Mouse (Mus musculus) midbrain, embryonic 13.5 days (tissue): ENCODE results near the gene 2810459M11Rik. TPM values are rescaled to one million over a fixed set of nuclear protein-coding genes. Genes with fewer than 3 reads are reported as not detected.

ENCODE experiments used
- ATAC-seq: fragments of 200-750 bp; cut with Nextera tagmentation; 2 replicates; pipeline ENCODE4 v1.8.0; 2017; ENCODE audit warnings: mild to moderate bottlenecking, moderate TSS enrichment, moderate library complexity
- H3K27ac ChIP-seq: fragments of 300-500 bp; sonication (generic); 2 replicates; pipeline ENCODE4 v1.5.1; 2015; ENCODE audit warnings: inconsistent platforms, mild to moderate bottlenecking, moderate library complexity
- H3K27me3 ChIP-seq: fragments of 300-500 bp; sonication (generic); 2 replicates; pipeline ENCODE4 v1.6.1; 2015; ENCODE audit warnings: mild to moderate bottlenecking, inconsistent platforms
- H3K36me3 ChIP-seq: fragments of 300-500 bp; sonication (generic); 2 replicates; pipeline ENCODE4 v1.6.1; 2015; ENCODE audit warnings: mild to moderate bottlenecking, inconsistent platforms
- H3K4me1 ChIP-seq: fragments of 300-500 bp; sonication (generic); replicated peaks from 2 replicates; pipeline ENCODE4 v1.6.1; 2015; ENCODE audit warnings: inconsistent platforms
- H3K4me2 ChIP-seq: fragments of 300-500 bp; sonication (generic); replicated peaks from 2 replicates; pipeline ENCODE4 v1.6.1; 2015; ENCODE audit warnings: moderate library complexity, mild to moderate bottlenecking, inconsistent platforms
- H3K4me3 ChIP-seq: fragments of 300-500 bp; sonication (generic); replicated peaks from 2 replicates; pipeline ENCODE4 v1.5.1; 2015; ENCODE audit warnings: mild to moderate bottlenecking, inconsistent platforms
- H3K9ac ChIP-seq: fragments of 300-500 bp; sonication (generic); replicated peaks from 2 replicates; pipeline ENCODE4 v1.6.1; 2015; ENCODE audit warnings: mild to moderate bottlenecking, inconsistent platforms
- H3K9me3 ChIP-seq: fragments of 300-500 bp; sonication (generic); 2 replicates; pipeline ENCODE4 v1.6.1; 2016; ENCODE audit warnings: mild to moderate bottlenecking, inconsistent platforms
- WGBS: fragments of 180-500 bp; shearing (Covaris S2); methylation state at CpG from one replicate; pipeline ENCODE4 v1.1.7; 2015; 5-methylcytosine and 5-hydroxymethylcytosine counted together
- polyA plus RNA-seq: library from polyadenylated mRNA; unstranded; fragments of >200 nt; fragmentation: Nextera tagmentation; extraction: Ambion mirVana; gene quantifications from 2 replicates; pipeline ENCODE4 v1.2.1, GENCODE M21; 2015

The 2810459M11Rik gene
- polyA plus RNA-seq, 1 experiment from 2014 or later: 2.5 TPM

DNA sequence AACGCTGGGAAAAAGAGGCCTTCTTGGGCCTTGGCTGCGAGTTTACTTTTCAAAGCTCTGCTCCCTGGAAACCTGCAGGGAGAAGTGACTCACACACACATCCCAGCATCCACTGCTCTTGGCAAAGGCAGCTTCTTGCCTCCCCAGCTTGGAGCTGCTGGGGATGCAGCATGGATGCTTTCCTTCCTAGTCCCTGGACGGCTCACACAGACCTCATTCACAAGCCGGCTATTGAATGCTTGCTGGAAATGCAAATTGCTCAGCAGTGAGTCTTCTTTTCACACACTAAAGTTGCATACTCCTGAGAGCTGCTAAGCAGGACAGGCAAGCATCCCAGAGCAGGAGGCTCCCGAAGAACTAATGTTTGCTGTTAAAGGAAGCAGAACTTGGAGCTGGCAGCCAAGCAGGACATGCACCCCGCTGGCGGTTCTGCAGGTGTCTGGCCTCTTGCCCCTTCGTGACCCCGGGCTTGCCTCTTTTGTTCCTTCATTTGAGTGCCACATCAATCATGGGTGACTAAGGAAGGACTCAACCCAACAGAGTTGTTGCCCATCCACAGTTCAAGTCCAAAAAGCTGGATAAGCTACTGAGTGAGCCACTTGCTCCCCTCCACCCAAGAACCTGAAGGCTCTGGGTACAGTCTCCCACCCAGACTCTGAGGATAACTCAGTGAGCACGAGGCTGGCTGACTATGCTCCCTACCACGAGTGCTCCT lies 13.2 kb upstream of the 2810459M11Rik start:
- Histone ChIP-seq H3K4me2 (no peak overlapping the region), H3K36me3 (no peaks in the 10 kb centered on the region), H3K9me3 (no peaks in the 10 kb centered on the region), H3K4me3 (no peak overlapping the region), H3K27ac (peak overlapping the region; percentile 74; the same call in 1 of the 2 replicates), H3K4me1 (peaks cover 12% of the 10 kb centered on the region; the same call in 1 of the 2 replicates), H3K27me3 (no peaks in the 10 kb centered on the region), H3K9ac (no peak overlapping the region)
- ATAC-seq: peak; percentile 78
- WGBS: 12% methylated on average over 11 of the region's 11 CpGs

DNA sequence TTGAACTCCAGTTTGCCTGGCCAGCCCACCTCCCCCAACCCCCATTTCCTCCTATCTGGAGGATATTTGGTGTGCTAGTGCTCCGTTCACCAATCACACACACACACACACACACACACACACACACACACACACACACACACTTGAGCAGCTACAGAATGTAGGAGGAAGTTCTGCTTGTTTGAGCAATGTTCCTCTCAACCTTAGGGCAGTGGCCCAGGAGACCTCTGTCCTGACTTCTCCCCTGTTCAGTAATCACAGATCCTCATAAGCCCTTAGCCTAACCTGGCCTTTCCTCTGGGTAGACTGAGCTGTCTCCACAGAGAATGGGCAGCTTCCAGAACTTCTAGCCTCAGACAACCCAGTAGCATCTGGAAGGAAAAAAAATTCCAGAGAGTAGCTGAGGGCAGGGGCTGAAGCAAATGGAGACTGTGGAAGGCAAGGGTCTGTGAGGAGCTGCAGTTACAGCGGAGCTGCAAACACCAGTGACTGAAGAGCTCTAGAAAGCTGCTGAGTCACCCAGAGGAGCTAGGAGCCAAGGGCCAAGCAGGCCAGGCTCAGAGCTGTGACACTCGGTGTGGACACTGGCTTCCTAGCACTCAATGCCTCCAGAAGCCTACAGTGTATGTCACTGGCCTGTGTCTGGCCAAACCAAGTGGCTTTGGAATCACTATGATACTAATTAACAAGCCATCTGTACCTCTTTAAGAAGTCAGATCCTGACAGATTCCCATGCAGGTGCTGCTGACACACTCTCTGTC lies 7.3 kb upstream of the 2810459M11Rik start:
- Histone ChIP-seq H3K27me3 (peaks cover 4% of the 10 kb centered on the region; the same call in 1 of the 2 replicates), H3K9me3 (no peaks in the 10 kb centered on the region; the same call in 1 of the 2 replicates), H3K27ac (no peak overlapping the region), H3K4me1 (no peaks in the 10 kb centered on the region), H3K4me3 (no peak overlapping the region), H3K4me2 (no peak overlapping the region), H3K36me3 (no peaks in the 10 kb centered on the region), H3K9ac (no peak overlapping the region)
- 78% methylated on average over 3 of the region's 3 CpGs for WGBS
- no peak for ATAC-seq

- H3K4me1 ChIP-seq: no peaks in the 10 kb centered on the region
- 74% methylated on average over 4 of the region's 4 CpGs for WGBS
- no peak overlapping the region for H3K4me3 ChIP-seq
- H3K9ac ChIP-seq: no peak overlapping the region
- peaks cover 20% of the 10 kb centered on the region for H3K27me3 ChIP-seq
- no peak overlapping the region for H3K27ac ChIP-seq
- H3K9me3 ChIP-seq: no peaks in the 10 kb centered on the region; the same call in 1 of the 2 replicates
- ATAC-seq: no peak
- no peak overlapping the region for H3K4me2 ChIP-seq
- H3K36me3 ChIP-seq: no peaks in the 10 kb centered on the region
Measured at GRCm38 (mm10) chr1:86040131-86040530, 5.5 kb upstream of the 2810459M11Rik start.

DNA sequence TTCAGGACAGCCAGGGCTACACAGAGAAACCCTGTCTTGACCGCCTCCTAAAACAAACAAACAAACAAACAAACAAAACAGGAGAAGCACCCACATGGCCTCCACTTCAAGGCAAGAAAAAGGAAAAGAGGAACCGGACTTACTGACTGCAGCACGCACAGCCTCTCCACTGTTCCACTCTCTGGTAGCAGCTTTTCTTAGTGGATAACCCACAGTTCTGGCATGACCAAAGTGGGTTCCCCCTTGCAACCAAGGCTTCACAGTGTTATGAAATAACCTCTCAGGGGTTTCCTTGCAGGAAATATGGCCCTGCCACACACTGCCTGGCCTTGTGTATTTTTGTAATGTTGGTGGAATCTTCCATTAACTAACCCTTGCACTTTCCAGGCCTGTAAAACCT lies 4.8 kb upstream of the 2810459M11Rik start:
- H3K9me3 ChIP-seq: no peaks in the 10 kb centered on the region; the same call in 1 of the 2 replicates
- WGBS: 94% methylated on average over 3 of the region's 3 CpGs
- no peak overlapping the region for H3K27ac ChIP-seq
- peaks cover 27% of the 10 kb centered on the region for H3K27me3 ChIP-seq
- no peak overlapping the region for H3K4me3 ChIP-seq
- H3K36me3 ChIP-seq: no peaks in the 10 kb centered on the region
- no peak overlapping the region for H3K9ac ChIP-seq
- ATAC-seq: no peak
- H3K4me1 ChIP-seq: no peaks in the 10 kb centered on the region
- no peak overlapping the region for H3K4me2 ChIP-seq

- ATAC-seq: no peak
- 59% methylated on average over 4 of the region's 4 CpGs for WGBS
- Histone ChIP-seq H3K27ac (no peak overlapping the region), H3K36me3 (no peaks in the 10 kb centered on the region), H3K4me2 (no peak overlapping the region), H3K27me3 (peaks cover 60% of the 10 kb centered on the region), H3K4me3 (no peak overlapping the region), H3K9ac (no peak overlapping the region), H3K9me3 (no peaks in the 10 kb centered on the region; the same call in 1 of the 2 replicates), H3K4me1 (peaks cover 12% of the 10 kb centered on the region)
Measured at GRCm38 (mm10) chr1:86045056-86045455, 607 bp upstream of the 2810459M11Rik start.

- H3K4me2 ChIP-seq: peak overlapping the region; percentile 79
- H3K9ac ChIP-seq: no peak overlapping the region
- H3K4me3 ChIP-seq: peak overlapping the region; percentile 55
- ATAC-seq: 0 out of 2 replicates have a peak, but pooled peaks have one; percentile 2
- H3K36me3 ChIP-seq: no peaks in the 10 kb centered on the region
- H3K27ac ChIP-seq: no peak overlapping the region
- H3K9me3 ChIP-seq: no peaks in the 10 kb centered on the region
- peaks cover 12% of the 10 kb centered on the region for H3K4me1 ChIP-seq
- H3K27me3 ChIP-seq: peaks cover 60% of the 10 kb centered on the region
- 9% methylated on average over 24 of the region's 24 CpGs for WGBS
Measured at GRCm38 (mm10) chr1:86046833-86047563, 1.3 kb downstream of the 2810459M11Rik start.

DNA sequence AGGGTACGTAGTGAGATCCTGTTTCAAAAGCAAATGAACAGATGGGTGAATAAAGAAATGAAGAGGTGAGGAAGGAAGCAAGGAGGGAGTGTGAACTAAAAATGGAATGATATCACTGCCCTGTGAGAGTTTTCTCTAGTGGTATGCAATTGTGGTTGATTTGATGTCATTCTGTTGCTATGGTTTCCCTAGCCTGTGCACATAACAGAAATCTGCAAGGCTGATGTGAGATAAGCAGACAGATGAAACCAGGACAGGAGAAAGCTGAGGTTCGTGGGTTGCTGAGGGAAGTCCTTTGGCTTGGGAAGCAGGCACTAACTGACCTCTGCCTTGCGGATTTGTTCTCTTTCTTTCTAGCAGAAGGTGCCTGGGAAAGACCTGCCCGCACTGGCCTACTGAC lies 2.6 kb downstream of the 2810459M11Rik start:
- Histone ChIP-seq H3K36me3 (no peaks in the 10 kb centered on the region), H3K9ac (no peak overlapping the region), H3K4me3 (no peak overlapping the region), H3K4me1 (peaks cover 12% of the 10 kb centered on the region), H3K4me2 (no peak overlapping the region), H3K27me3 (peaks cover 57% of the 10 kb centered on the region), H3K27ac (no peak overlapping the region), H3K9me3 (no peaks in the 10 kb centered on the region)
- no peak for ATAC-seq
- WGBS: 81% methylated on average over 4 of the region's 4 CpGs

GRCm38 (mm10) chr1:86048744-86049143 lies 3.1 kb downstream of the 2810459M11Rik start:
- no peak for ATAC-seq

DNA sequence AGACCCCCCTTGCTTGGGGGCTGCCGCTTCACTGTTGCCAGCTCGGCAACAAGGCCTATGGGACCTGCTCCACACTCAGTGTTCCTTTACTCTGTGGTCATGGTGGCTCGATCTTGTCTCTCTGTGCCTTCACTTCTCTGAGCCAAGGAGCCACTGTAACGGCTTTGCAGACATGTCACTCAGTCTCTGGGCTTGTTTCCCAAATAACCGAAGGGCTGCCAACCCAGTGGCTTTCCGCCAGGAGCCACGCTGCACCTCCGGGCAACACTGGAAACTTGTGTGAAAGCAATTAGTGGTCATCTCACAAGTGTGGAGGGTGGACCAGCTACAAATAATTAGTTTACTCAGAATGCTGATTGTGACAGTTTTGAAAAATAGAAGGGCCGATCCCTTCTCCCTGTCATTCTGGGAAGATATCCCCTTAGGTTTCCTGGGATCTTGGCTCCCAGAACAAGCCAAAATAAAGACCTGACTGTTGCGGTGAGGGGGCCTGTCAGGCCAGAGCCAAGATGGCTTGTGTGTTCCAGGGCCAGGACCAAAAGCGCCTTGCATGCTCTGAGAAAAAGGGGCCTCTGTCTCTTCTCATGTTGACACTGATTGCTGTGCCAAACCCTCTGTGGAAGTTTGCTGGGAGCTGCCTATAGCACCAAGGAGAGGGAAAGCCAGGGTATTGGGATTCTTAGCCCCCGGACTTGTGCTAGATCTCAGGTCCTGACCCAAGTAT lies 7.7 kb downstream of the 2810459M11Rik start:
- Histone ChIP-seq H3K27ac (no peak overlapping the region; the same call in 1 of the 2 replicates), H3K4me1 (no peaks in the 10 kb centered on the region), H3K9ac (no peak overlapping the region), H3K9me3 (no peaks in the 10 kb centered on the region), H3K4me3 (no peak overlapping the region), H3K27me3 (peaks cover 9% of the 10 kb centered on the region), H3K4me2 (no peak overlapping the region), H3K36me3 (no peaks in the 10 kb centered on the region)
- WGBS: 81% methylated on average over 12 of the region's 12 CpGs
- ATAC-seq: peak; percentile 51

More at GRCm38 (mm10) chr1:86048744-86049143, 3.1 kb downstream of the 2810459M11Rik start:
- Histone ChIP-seq H3K36me3 (no peaks in the 10 kb centered on the region), H3K9me3 (no peaks in the 10 kb centered on the region), H3K27me3 (peaks cover 52% of the 10 kb centered on the region), H3K4me1 (peaks cover 12% of the 10 kb centered on the region), H3K27ac (no peak overlapping the region), H3K4me2 (no peak overlapping the region), H3K9ac (no peak overlapping the region), H3K4me3 (no peak overlapping the region)
- 80% methylated on average over 3 of the region's 3 CpGs for WGBS

GRCm38 (mm10) chr1:86054943-86055342 lies 9.3 kb downstream of the 2810459M11Rik start:
- H3K9ac ChIP-seq: no peak overlapping the region
- H3K36me3 ChIP-seq: no peaks in the 10 kb centered on the region
- no peaks in the 10 kb centered on the region for H3K9me3 ChIP-seq
- no peak overlapping the region for H3K27ac ChIP-seq
- ATAC-seq: no peak
- H3K4me1 ChIP-seq: peaks cover 4% of the 10 kb centered on the region; the same call in 1 of the 2 replicates
- H3K4me2 ChIP-seq: no peak overlapping the region
- WGBS: 60% methylated on average over 3 of the region's 3 CpGs
- H3K4me3 ChIP-seq: no peak overlapping the region
- no peaks in the 10 kb centered on the region for H3K27me3 ChIP-seq

GRCm38 (mm10) chr1:86056284-86056683 lies 10.6 kb downstream of the 2810459M11Rik start:
- no peak for ATAC-seq
- 93% methylated on average over 4 of the region's 4 CpGs for WGBS

More at GRCm38 (mm10) chr1:86056284-86056683, 10.6 kb downstream of the 2810459M11Rik start:
- Histone ChIP-seq H3K36me3 (no peaks in the 10 kb centered on the region), H3K9ac (no peak overlapping the region), H3K27ac (no peak overlapping the region), H3K4me2 (no peak overlapping the region), H3K4me1 (peaks cover 4% of the 10 kb centered on the region; the same call in 1 of the 2 replicates), H3K9me3 (no peaks in the 10 kb centered on the region), H3K27me3 (no peaks in the 10 kb centered on the region), H3K4me3 (no peak overlapping the region)
